Mouse (Mus musculus) adrenal gland, adult 10 weeks (tissue): ENCODE data around the gene Krtcap2. TPM values are rescaled to one million over a fixed set of nuclear protein-coding genes. Genes with fewer than 3 reads are reported as not detected.

Source experiments
- polyA plus RNA-seq: library from polyadenylated mRNA; stranded (reverse); fragments of 350-450 nt; fragmentation: Illumina TruSeq; extraction: RNeasy Lipid Tissue Mini Kit (QIAGEN cat#74804); gene quantifications from one replicate; pipeline ENCODE4 v1.2.3, GENCODE M21; 2014; ENCODE audit warnings: low read depth, low replicate concordance

Krtcap2 gene
- polyA plus RNA-seq: 37.0 TPM

DNA sequence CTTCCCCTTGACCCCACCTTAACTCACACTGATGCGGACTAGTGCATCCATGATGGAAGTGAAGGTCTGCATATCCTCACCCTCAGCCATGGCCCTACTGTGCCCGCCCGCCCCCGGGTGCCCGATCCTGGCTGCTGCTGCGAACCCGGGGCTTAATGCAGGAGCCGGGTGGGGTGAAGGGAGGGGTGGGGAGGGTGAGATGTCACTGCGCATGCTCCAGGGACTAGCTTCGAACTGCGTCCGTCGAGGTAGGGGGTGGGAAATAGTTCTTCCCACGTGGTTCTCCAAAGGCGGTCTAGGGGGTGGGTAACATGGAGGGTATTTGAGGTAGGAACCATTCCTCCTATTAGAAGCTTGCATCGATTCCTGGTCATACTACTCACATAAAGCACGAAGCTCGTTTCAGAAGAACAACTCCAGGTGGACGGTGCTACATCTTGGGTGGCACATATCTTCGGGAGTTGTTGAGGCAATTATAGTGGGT lies at the start of gene Krtcap2:
Gene Krtcap2 (plus strand): TSS at position 279 of the 484 bp plus-strand sequence.

GRCm38 (mm10) chr3:89202253-89203141 lies 43.3 kb upstream of the Krtcap2 start, which contains the start of gene Gba:
Gba (plus strand) TSS chr3:89202928.

DNA sequence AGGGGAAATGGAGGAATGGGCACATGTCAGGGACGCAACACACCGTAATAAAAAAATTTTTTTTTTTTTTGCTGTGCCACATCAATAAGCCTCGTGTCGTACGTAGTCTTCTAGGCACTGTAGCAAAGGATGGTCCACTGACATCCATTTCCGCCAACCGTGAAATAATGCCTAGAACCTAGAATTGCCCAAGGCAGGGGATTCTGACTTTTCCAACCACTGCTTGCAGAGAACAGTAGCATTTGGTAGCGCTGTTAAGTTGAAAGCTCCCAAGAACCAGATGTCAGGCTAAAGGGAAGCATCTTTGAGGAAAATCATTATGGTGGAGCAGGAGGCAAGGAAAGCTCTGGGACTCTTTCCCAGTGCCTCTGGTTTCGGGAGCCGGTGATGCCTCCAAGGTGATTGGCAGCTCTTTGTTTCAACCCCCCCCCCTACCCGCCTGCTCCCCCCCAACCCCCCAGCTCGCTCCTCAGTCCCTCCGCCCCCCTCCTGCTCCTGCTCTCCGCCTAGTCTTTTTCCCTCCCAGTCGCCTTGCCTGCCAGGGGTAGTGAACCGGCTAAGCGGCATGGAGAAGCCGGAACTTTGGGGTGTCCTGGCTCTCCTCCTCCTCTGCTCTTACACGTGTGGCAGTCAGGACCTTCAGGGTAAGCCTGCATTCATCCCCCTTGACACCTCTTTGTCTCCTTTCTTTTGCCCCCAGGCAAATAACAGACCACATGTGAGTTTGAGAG lies 30.9 kb upstream of the Krtcap2 start, which contains the start of gene Thbs3:
Gene Thbs3 (plus strand): TSS at position 500 of the 731 bp plus-strand sequence.

DNA sequence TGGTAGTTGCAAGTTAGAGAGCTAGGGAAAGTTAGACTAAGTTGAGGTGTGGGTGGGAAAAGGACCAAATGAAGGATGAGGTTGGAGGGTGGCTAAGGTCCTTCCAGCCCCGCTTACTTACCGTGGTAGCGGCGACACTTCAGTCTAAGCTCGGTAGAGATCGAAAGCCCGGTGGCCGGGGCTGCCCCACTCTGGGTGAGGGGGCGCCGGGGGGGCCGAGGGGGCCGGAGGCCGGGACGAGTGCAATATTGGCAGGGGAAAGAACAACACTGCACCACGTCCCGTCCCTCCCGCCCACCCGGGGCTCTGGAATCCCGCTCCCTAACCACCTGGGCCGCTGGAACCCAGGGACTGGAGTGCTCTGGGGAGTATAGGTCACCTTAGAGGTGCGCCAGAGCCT lies 18.9 kb upstream of the Krtcap2 start, which contains the start of gene Mtx1:
Gene Mtx1 (minus strand): TSS at position 189 of the 400 bp plus-strand sequence.

DNA sequence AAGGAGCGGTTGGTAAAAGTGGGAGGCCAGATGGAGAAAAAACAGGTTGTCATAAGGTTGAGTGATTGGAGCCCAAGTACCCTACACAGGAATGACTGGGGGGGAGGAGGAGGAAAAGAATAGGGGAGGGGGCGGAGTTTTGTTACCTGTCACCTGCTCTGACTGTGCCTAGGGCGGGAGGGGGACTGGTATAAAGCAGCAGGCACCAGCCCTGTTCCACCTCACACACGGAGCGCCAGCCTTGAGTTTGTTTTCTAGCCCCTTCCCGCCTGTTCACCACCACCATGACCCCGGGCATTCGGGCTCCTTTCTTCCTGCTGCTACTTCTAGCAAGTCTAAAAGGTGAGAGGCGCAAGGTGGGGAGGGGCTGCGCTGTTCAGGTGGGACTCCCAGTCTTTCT lies 16.9 kb upstream of the Krtcap2 start, which contains the start of gene Muc1:
Gene Muc1 (plus strand): TSS at position 222 of the 400 bp plus-strand sequence.

GRCm38 (mm10) chr3:89246261-89247100 lies 715 bp downstream of the Krtcap2 start, which contains the start of gene Trim46:
Trim46 (minus strand) TSS chr3:89246309.

GRCm38 (mm10) chr3:89259076-89259475 lies 13.3 kb downstream of the Krtcap2 start, which contains the start of gene Dpm3:
Dpm3 (plus strand) TSS chr3:89259358.

GRCm38 (mm10) chr3:89270051-89270755 lies 24.4 kb downstream of the Krtcap2 start, which contains the start of gene Slc50a1:
Slc50a1 (minus strand) TSS chr3:89270570.

GRCm38 (mm10) chr3:89280606-89281511 lies 35.1 kb downstream of the Krtcap2 start, which contains the start of gene Efna1:
Efna1 (minus strand) TSS chr3:89281142.

Other genes starting within 250 kb of the Krtcap2 start
- 9.4 TPM for gene Rusc1, start 152.7 kb upstream of the Krtcap2 start, polyA plus RNA-seq
- not detected for gene Gm43738, start 144.9 kb upstream of the Krtcap2 start, polyA plus RNA-seq
- 43.8 TPM for gene Fdps, start 144.0 kb upstream of the Krtcap2 start, polyA plus RNA-seq
- not detected for gene Pklr, start 109.8 kb upstream of the Krtcap2 start, polyA plus RNA-seq
- 0.76 TPM for gene Hcn3, start 85.8 kb upstream of the Krtcap2 start, polyA plus RNA-seq
- 15.3 TPM for gene Clk2, start 81.2 kb upstream of the Krtcap2 start, polyA plus RNA-seq
- gene Scamp3, start 68.5 kb upstream of the Krtcap2 start, polyA plus RNA-seq: 15.5 TPM
- 0.47 TPM for gene Fam189b, start 62.8 kb upstream of the Krtcap2 start, polyA plus RNA-seq
- gene Gba, start 43.0 kb upstream of the Krtcap2 start, polyA plus RNA-seq: 13.1 TPM
- 0.82 TPM for gene Thbs3, start 30.8 kb upstream of the Krtcap2 start, polyA plus RNA-seq
- gene Mtx1, start 18.9 kb upstream of the Krtcap2 start, polyA plus RNA-seq: 38.5 TPM
- gene Muc1, start 16.9 kb upstream of the Krtcap2 start, polyA plus RNA-seq: not detected
- not detected for gene Trim46, start 343 bp downstream of the Krtcap2 start, polyA plus RNA-seq
- not detected for gene Dpm3, start 13.4 kb downstream of the Krtcap2 start, polyA plus RNA-seq
- gene Slc50a1, start 24.6 kb downstream of the Krtcap2 start, polyA plus RNA-seq: 16.9 TPM
- gene Efna1, start 35.2 kb downstream of the Krtcap2 start, polyA plus RNA-seq: 2.7 TPM
- gene Efna3, start 77.0 kb downstream of the Krtcap2 start, polyA plus RNA-seq: not detected
- gene Efna4, start 92.1 kb downstream of the Krtcap2 start, polyA plus RNA-seq: not detected
- gene Adam15, start 104.0 kb downstream of the Krtcap2 start, polyA plus RNA-seq: 12.9 TPM
- gene Dcst2, start 116.0 kb downstream of the Krtcap2 start, polyA plus RNA-seq: not detected
- not detected for gene Dcst1, start 119.3 kb downstream of the Krtcap2 start, polyA plus RNA-seq
- gene Zbtb7b, start 148.8 kb downstream of the Krtcap2 start, polyA plus RNA-seq: 7.4 TPM
- 2.3 TPM for gene Lenep, start 156.8 kb downstream of the Krtcap2 start, polyA plus RNA-seq
- gene Flad1, start 165.9 kb downstream of the Krtcap2 start, polyA plus RNA-seq: 1.2 TPM
- gene Cks1b, start 172.4 kb downstream of the Krtcap2 start, polyA plus RNA-seq: 9.6 TPM
- gene Shc1, start 172.5 kb downstream of the Krtcap2 start, polyA plus RNA-seq: 39.8 TPM
- gene Pygo2, start 184.2 kb downstream of the Krtcap2 start, polyA plus RNA-seq: 8.5 TPM
- gene Pbxip1, start 190.7 kb downstream of the Krtcap2 start, polyA plus RNA-seq: 13.2 TPM
- 1.1 TPM for gene Pmvk, start 208.6 kb downstream of the Krtcap2 start, polyA plus RNA-seq